Mouse (Mus musculus) layer of hippocampus, postnatal 36 days (tissue): ENCODE results near the gene Cyth1. TPM values are rescaled to one million over a fixed set of nuclear protein-coding genes. Genes with fewer than 3 reads are reported as not detected.

ENCODE experiments used
- DNase-seq, 2 experiments: peaks; one replicate each; pipeline ENCODE4 v3.0.0; 2022
- total RNA-seq, 2 experiments: library from RNA; stranded (reverse); gene quantifications; 2 replicates each; pipeline ENCODE4 v1.2.3; 2021

The Cyth1 gene
- total RNA-seq, 2 experiments from 2014 or later: 84.3 to 103 TPM

- DNase-seq: no peak
These were observed 5.2 kb upstream of the Cyth1 start for GRCm38 (mm10) chr11:118253447-118254158.

GRCm38 (mm10) chr11:118249012-118249383 lies 606 bp upstream of the Cyth1 start:
- DNase-seq: no peak

- peak in 1 of 2 experiments; percentile 19 for DNase-seq
These were observed 865 bp downstream of the Cyth1 start for GRCm38 (mm10) chr11:118247359-118248095.

- no peak for DNase-seq
These were observed 1.7 kb downstream of the Cyth1 start for GRCm38 (mm10) chr11:118246724-118247123.

- DNase-seq: no peak
These were observed 3.3 kb downstream of the Cyth1 start for GRCm38 (mm10) chr11:118245130-118245529.

GRCm38 (mm10) chr11:118243627-118244261 lies 4.6 kb downstream of the Cyth1 start:
- no peak for DNase-seq

GRCm38 (mm10) chr11:118242506-118242905 lies 5.9 kb downstream of the Cyth1 start:
- no peak for DNase-seq

- DNase-seq: no peak
These were observed 8.0 kb downstream of the Cyth1 start for GRCm38 (mm10) chr11:118240388-118240787.

GRCm38 (mm10) chr11:118239281-118240198 lies 8.9 kb downstream of the Cyth1 start:
- no peak for DNase-seq

- no peak for DNase-seq
These were observed 11.7 kb downstream of the Cyth1 start for GRCm38 (mm10) chr11:118236520-118237190.

- no peak for DNase-seq
These were observed 13.5 kb downstream of the Cyth1 start for GRCm38 (mm10) chr11:118234929-118235328.

GRCm38 (mm10) chr11:118234500-118234899 lies 13.9 kb downstream of the Cyth1 start:
- no peak for DNase-seq

GRCm38 (mm10) chr11:118233924-118234323 lies 14.5 kb downstream of the Cyth1 start:
- DNase-seq: no peak

- DNase-seq: no peak
These were observed 16.0 kb downstream of the Cyth1 start for GRCm38 (mm10) chr11:118232314-118232831.

GRCm38 (mm10) chr11:118229941-118230340 lies 18.5 kb downstream of the Cyth1 start:
- DNase-seq: no peak

- DNase-seq: no peak
These were observed 20.7 kb downstream of the Cyth1 start for GRCm38 (mm10) chr11:118227650-118228049.

- no peak for DNase-seq
These were observed 21.5 kb downstream of the Cyth1 start for GRCm38 (mm10) chr11:118226850-118227249.

GRCm38 (mm10) chr11:118225862-118226261 lies 22.5 kb downstream of the Cyth1 start:
- DNase-seq: no peak

GRCm38 (mm10) chr11:118225056-118225836 lies 23.1 kb downstream of the Cyth1 start:
- DNase-seq: no peak

- DNase-seq: no peak
These were observed 24.9 kb downstream of the Cyth1 start for GRCm38 (mm10) chr11:118223416-118224067.
